Mouse (Mus musculus): ENCODE data around the gene Eps8. TPM values are rescaled to one million over a fixed set of nuclear protein-coding genes. Genes with fewer than 3 reads are reported as not detected.
"Not testable (repeated sequence)": the region's sequence is repeated elsewhere in the genome, so short reads cannot be mapped to it uniquely, and the experiment has no call there.

The Eps8 gene
- total RNA-seq, 2 experiments from 2014 or later, result 11.4 to 13.5 TPM

DNA sequence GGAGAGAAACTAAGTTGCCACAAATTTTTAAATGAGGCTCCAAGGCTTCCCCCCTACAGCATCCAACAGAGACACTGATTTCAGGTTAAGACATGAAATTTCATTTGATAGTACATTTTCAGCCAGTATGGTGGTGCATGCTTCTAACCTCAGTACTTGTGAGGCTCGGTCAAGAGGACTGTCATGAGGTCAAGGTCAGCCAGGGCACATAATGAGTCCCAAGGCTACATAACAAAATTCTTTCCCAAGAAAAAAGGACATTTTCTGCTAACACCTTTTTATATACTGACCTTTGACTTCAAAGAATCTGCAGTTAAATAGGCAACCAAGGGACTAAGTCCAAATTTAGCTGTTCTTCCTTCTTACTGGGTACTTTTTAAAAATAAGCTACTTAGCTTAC is 181.2 kb downstream of the Eps8 start:
- DNase-seq, result no peak

DNA sequence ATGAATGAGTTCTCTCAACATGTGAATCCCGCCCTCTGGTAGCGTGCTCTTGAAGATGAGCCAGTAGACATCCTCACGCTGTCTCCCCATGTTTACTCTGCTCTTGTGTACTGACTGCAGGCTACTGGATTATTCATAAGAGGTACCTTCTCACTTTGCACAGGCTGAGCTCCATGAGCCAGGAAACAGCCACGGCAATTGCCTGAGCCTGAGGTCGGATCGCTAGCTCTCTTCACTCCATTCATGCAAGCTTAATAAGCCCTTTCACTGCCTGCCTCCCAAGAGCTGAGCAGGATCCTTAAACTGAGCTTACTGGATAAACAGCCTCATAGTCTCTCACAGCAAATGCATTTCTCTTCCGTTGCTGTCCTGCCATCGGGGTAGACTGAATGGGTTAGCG is 182.5 kb downstream of the Eps8 start:
- DNase-seq, result no peak

DNA sequence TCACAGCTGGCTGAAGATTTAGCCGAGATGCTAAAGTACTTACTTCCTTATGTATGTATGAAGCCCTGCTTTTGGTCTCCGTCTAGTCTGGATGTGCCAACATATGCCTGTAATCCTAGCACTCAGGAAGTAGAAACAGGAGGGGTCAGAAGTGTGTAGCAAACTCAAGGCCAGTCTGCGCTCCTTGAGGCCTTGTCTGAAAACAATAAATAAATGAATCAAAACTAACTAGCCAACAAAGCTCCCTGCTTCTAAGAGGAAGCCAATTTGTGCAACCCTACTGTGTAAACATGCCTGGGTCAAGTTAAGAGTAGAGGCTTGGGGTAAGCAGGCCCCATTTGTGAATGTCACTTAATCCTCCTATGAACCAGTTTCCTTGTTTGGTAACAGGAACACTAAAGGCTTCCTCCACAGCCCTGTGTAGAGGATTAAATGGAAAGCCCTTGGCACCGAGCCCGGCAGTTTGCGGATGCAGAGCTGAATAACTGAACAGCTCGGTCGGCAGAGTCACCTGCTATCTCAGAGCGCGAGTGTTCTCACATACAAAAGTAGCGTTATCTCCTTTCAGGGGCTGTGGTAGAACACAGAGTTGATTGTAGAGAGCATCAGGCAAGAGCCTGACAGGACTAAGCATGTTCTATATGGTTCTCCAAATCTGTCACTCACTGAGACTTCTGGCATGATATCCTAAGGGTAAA is 183.6 kb downstream of the Eps8 start:
- DNase-seq, result peak; percentile 89 to 91

DNA sequence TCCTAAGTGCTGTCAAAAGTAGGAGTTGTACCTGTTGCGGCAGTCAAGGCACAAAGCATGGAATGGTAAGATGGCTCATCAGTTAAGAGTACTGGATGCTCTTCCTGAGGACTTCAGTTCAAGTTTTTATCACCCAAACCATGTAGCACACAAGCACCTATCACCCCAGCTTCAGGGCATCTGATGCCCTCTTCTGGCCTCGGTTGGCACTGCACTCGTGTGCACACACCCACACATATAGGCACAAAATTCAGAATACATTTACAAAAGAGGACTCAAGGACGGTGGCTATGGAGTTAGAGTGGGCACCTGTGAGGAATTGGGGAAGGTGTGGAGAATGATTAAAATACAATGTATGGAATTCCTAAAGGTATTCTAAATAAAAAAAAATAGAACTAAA is 185.1 kb downstream of the Eps8 start:
- no peak for DNase-seq

DNA sequence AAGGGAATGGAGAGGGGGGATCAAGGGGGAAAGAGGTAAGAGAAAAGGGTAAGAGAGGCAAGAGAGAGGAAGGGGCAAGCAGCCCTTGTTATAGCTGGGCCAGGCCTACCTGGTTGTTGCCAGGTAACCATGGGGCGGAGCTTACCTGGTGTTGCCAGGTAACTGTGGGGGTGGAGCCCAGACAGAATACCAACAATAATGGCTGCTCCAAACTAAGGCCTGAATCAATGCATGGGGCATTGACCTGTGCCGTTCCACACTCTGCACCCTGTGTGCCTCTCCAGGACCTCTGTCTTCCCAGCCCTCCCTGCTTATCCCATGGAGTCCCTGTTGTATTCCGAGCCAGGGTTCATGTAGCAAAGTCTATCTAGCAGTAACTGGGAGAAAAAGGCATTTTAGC is 187.0 kb downstream of the Eps8 start:
- no peak for DNase-seq

DNA sequence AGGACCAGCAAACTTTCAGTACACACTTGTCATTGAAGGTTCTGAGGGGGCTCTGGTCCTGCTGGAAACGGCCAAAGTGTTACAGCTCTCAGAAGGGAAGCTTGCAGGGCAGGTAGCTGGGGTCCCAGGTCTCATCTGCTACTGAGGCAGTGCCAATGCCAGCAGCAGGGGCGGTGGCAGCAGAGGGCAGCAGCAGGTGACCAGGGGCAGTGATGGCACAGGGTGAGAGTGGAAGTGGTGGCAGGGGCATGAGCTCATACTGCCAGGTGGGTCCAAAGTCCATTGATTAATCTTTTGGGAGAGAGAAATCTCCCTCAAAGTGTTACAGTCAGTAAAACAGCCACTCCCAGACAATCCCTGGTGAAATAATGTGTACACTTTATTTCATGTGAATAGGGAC is 188.4 kb downstream of the Eps8 start:
- DNase-seq, result no peak

DNA sequence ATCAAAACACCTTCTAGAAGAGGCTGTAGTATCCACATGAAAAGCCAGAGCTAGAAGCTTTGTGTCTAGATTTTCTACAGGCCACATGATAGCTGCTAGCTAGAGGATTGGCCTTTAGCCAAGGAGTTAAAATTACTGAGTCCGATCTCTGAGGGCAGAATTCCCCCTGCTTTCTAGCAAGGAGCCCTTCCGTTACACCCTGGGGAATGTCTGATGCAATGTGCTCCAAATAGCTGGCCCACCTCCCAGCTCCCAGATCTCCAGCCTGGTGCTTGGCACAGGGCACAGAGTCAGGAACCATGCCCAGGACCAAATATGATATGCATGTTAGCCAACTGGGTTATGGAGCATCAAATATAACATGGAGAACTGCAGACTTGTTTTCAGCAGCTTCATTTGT is 189.4 kb downstream of the Eps8 start:
- peak; percentile 88 to 92 for DNase-seq

DNA sequence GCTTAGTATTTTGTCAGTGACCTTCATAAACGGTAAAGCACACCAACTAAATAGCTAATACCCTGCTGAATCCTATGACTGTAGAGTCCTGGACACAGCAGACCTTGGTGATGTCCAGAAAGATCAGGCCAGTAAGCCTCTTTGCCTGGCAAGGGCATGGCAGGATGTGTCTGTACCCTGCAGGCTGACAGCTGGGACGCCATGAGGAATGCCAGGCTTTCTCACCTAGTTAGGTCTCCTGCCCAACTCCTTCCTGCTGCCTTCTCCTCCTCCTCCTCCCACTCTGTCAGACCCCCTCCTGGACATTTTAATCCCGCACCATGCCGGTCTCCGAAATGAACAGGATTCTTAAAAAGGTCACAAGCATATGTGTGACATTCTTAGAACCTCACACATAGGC is 190.9 kb downstream of the Eps8 start:
- no peak for DNase-seq

DNA sequence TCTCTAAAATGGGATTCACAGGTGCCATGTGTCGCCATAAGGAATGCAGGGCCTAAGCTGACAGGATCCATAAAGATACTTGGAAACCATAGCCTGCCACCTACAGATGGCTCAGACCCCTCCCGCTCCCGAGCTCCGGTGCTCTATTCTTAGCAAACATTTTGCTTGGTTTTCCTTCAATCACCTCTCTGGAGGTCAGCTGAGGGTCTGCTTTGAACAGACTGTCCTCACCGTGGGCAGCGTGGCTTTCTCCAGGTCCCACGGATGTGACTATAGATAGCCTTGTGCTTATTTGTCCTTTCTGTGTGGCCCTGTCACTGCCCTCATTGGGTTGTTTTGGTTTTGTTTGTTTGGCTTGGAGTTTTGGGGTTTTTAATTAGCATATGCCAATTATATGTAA is 196.5 kb downstream of the Eps8 start:
- no peak for DNase-seq

DNA sequence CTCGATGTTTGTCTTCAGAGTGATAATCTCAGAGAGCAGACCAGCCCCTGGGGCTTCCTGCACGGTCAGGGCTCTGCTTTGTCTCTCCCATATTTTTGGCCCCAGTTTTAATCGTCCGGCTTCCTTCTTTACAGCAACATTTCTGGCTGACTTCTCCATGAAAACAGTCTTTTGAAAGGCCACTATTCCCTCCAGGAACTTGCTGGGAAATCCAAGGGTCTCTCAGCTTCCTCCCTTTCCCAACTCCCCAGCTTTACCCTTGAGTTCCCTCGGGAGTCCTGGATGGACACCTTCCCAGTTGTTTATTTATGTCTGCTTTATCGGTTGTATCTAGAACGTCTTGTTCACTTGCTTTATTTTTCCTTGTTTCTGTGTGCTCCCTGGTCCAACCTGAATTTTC is 197.5 kb downstream of the Eps8 start:
- DNase-seq, result peak; percentile 70 to 74

DNA sequence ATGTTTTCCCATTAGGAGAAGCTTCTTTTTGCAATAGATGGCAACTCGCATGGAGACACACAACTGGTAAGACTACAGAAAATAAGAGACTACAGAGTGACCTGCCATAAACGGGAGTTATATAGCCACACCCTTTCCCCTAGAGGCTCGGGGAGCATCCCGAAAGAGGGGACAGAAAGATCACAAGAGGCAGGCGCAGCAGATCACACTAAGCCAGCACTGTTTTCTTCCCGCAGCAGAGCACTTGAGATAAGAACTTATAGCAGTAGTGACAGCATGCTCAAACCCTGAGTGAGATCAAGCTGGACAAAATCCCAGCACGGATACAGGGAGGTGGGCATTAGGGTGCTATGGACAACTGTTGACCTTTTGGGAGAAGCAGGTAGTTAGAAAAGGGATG is 198.6 kb downstream of the Eps8 start:
- DNase-seq, result no peak

DNA sequence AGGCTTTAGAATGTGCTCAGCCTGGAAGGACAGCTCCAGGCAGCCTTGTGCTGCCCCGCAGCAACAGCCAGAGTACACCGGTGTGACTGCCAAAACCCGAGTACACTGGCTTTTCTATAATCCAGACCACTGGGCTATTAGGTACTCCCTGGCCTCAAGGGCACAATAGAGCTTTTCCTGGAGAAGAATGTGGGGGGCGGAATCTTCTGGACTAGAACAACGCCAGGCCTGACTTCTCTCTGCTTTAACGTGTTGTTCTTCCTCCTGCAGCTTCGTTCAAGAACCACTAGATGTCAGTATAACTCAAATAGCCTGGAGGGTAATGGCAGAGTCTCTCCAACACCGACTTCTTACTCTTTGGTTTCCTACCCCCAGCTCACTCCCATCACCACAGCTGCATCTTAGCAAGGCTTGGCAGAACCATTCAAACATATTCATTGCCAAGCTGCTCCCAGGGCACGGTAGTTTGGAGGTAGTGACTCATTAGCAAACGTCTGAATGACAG is 199.1 kb downstream of the Eps8 start:
- DNase-seq, result peak; percentile 73 to 79

DNA sequence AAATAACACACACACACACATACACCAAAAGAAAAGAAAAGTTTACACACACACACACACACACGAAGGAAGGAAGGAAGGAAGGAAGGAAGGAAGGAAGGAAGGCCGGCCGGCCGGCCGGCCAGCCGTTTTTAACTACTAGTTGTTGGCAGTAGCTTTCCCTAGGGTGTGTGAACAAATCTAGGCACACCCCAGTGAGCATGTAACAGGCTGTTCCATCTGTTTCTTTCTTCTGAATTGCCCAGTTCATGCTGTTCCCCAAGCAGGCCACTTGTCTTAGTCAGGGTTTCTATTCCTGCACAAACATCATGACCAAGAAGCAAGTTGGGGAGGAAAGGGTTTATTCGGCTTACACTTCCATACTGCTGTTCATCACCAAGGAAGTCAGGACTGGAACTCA is 208.6 kb downstream of the Eps8 start:
- not testable (repeated sequence) for DNase-seq

DNA sequence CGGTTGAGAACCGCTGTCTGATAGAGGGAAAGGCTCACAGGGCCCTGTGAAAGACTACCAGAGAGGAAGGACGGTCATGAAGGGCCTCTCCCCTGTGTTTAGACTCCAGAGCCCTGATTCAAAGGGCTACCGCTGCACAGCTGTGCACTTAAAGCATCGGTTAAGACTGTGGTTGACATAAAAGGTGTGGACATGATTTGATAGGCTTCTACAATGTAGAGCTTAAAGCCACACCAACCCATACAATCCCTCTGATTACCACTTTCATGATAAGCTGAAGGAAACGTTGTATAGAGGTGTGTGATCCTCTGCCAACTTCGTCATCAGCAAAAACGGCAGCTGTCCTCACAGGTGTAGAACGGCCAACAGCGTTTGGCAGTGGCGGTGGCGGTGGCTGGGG is 211.6 kb downstream of the Eps8 start:
- DNase-seq, result no peak

DNA sequence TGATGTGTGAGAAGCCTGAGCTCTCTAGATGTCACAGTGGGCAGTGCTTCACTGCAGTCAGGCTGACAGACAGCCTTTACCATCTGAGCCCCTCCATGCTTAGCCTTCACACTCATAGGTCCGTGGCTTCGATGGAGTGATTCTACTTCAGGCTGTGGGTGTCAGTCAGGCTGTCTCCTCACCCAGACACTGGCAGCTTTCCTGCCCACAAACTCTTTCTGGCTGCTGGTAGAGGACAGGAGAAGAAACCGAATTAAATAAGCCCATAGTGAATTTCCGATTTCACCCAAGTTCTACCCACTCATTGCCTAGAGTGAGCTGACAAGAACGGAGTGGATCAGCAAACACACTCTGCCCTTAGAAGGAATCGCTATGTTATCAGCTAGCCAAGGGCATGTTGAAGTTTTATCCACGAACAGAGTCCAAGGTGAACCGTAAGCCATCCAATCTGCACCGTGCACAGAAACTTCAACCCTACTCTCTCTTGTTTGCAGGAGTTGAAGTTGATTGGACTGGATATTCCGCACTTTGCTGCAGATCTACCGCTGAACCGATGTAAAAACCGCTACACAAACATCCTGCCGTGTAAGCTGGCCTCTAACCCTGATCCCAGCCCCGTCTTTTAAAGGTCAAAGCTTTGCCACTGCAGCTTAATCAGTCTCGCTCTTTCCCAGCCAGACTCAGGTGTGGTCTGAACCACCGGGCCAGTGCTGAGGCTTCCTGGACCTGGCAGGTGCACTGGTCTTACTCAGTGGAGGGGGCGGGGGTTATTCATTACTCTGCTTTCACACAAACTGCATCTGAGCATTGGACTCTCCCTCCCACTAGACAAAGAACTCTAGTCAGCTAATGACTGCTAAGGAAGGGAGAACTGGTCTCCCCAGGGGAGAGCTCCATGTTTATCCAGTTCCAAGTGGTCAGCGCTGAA is 213.9 kb downstream of the Eps8 start:
- no peak for DNase-seq

DNA sequence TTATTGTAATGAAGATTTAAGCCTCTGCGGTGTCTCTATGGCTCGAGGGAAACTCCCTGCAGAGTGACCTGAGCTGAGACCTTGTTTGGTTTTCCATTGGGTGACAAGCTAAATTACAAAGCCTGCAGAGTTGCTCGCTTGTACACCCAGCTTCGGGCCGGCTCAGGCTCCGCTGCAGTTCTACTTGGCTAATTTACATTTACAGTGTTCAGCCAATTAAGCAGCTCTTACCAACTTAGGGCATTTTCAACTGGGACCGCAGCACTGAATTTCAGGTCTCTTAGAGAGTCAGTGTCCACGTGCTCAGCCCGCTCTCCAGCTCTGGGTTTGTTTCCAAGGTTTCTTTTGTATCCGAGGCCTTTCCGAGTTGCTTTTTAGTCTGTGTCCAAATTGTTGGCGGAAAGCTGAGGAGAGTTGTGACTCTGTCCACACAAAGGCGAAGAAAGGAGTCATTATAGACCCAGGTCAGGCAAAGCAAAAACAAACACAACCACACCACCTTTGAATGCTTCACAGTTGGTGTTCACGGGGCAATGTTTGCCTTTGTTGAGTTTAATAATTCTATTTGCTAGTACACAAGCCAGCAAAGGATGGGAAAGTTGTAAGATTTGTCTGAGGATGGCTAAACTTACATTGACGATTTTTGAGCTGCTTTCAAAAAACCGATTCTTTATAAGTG is 216.6 kb downstream of the Eps8 start:
- DNase-seq, result no peak

DNA sequence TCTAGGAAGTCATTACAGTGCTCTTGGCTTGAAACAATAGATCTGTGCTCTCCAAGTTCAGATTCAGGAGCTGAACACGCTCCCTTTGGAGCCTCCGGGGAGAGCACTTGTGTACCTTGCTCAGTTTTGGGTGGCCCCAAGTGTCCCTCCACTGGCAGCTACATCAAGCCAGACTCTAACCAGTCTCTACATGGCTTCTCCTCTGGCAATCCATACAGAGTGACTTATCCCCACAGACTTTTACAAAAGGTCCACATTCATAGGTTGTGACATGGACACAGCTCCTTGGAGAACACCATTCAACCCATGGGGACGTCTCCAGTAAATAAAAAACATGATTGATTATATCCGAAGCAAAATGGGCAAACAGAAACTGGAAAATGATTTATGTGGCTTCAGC is 217.2 kb downstream of the Eps8 start:
- no peak for DNase-seq

DNA sequence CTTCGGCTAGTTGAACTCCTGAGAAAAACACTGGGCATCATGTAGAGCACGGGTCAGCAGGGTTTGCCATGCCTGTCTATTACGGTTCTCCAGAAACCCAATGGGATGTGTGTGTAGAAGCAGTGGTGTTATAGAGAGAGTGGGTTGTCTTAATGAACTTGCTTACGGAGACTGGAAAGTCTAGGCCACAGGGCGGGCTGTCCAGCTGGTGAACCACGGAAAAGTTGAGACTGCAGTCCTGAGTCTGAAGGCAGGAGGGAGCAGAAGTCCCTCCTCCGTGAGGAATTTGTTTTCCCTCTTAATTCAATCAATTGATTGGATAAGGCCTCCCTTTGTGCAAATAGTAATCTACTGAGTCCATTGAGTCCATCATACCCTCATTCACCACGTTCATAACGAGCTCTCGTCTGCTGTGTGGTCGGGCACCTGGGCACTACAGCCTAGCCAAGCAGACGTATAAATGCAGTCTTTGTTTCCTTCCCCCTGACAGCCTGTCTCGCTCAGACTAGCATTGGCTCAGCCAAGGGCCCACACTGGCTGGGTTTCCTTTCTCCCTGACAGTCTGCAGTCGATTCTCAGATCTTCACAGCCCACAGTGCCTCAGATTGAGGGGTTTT is 221.0 kb downstream of the Eps8 start:
- no peak for DNase-seq
